Mouse (Mus musculus) heart, embryonic 15.5 days (tissue): ENCODE results near the gene Olfr547. TPM values are rescaled to one million over a fixed set of nuclear protein-coding genes. Genes with fewer than 3 reads are reported as not detected.

Experiments used
- ATAC-seq: fragments of 200-750 bp; cut with Nextera tagmentation; replicated peaks from 2 replicates; pipeline ENCODE4 v1.8.0; 2017; ENCODE audit warnings: low read depth, moderate TSS enrichment; ENCODE audit not compliant: insufficient number of reproducible peaks, insufficient read depth, low FRiP score
- H3K27ac ChIP-seq: fragments of 300-500 bp; sonication (generic); 2 replicates; pipeline ENCODE4 v1.5.1; 2015; ENCODE audit warnings: mild to moderate bottlenecking, inconsistent platforms
- H3K27me3 ChIP-seq: fragments of 300-500 bp; sonication (generic); 2 replicates; pipeline ENCODE4 v1.6.1; 2015; ENCODE audit warnings: inconsistent platforms
- H3K36me3 ChIP-seq: fragments of 300-500 bp; sonication (generic); 2 replicates; pipeline ENCODE4 v1.6.1; 2015; ENCODE audit warnings: mild to moderate bottlenecking, inconsistent platforms
- H3K4me1 ChIP-seq: fragments of 300-500 bp; sonication (generic); replicated peaks from 2 replicates; pipeline ENCODE4 v1.6.1; 2015; ENCODE audit warnings: inconsistent platforms
- H3K4me2 ChIP-seq: fragments of 300-500 bp; sonication (generic); 2 replicates; pipeline ENCODE4 v1.6.1; 2015; ENCODE audit warnings: inconsistent platforms, mild to moderate bottlenecking, moderate library complexity
- H3K4me3 ChIP-seq: fragments of 300-500 bp; sonication (generic); 2 replicates; pipeline ENCODE4 v1.5.1; 2015; ENCODE audit warnings: mild to moderate bottlenecking, inconsistent platforms
- H3K9ac ChIP-seq: fragments of 300-500 bp; sonication (generic); 2 replicates; pipeline ENCODE4 v1.6.1; 2015; ENCODE audit warnings: mild to moderate bottlenecking, inconsistent platforms
- H3K9me3 ChIP-seq: fragments of 300-500 bp; sonication (generic); replicated peaks from 2 replicates; pipeline ENCODE4 v1.6.1; 2016; ENCODE audit warnings: inconsistent platforms
- WGBS: fragments of 180-500 bp; shearing (Covaris S2); methylation state at CpG from one replicate; pipeline ENCODE4 v1.1.7; 2015; ENCODE audit warnings: mixed read lengths; 5-methylcytosine and 5-hydroxymethylcytosine counted together
- polyA plus RNA-seq: library from polyadenylated mRNA; unstranded; fragments of >200 nt; fragmentation: Nextera tagmentation; extraction: Ambion mirVana; gene quantifications from 2 replicates; pipeline ENCODE4 v1.2.1, GENCODE M21; 2015

Olfr547 gene
- polyA plus RNA-seq, 1 experiment from 2014 or later = not detected

DNA sequence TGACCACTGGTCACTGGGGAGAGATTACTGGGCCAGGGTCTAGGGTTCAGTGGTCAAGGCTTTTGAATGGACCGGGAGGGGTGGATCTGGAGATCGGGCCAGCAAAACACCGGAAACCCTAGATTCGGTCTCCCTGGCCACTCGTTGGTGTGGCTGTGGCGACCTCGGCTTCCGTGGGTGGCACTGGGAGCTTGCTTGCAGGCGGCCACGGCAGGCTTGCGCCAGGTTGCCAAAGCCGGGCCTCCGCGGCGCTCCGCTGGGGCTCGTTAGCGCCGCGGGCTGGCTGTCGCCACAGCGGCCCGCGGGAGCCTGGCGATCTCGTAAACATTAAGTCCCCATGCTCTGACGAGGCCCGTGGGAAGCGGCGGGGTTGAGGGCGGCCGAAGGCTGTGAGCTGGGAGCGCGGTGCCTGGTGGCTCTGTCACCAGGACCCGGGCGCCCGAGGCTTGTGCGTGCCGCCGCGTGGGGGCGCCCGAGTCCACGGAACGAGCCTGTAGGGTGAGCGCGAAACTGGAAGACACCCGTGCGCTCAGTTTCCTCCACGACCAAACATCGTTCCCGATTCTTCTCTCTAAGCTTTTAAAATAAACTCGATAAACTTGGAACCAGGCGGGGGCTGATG is 21.6 kb upstream of the Olfr547 start:
- Histone ChIP-seq H3K36me3 (no peaks in the 10 kb centered on the region), H3K9me3 (no peaks in the 10 kb centered on the region), H3K4me1 (peaks cover 4% of the 10 kb centered on the region; the same call in 1 of the 2 replicates), H3K27ac (no peak overlapping the region), H3K4me2 (peak overlapping the region; percentile 95), H3K4me3 (peak overlapping the region; percentile 55), H3K27me3 (peaks cover 12% of the 10 kb centered on the region), H3K9ac (peak overlapping the region; percentile 73)
- WGBS = 1% methylated on average over 54 of the region's 54 CpGs
- ATAC-seq = peak; percentile 84

DNA sequence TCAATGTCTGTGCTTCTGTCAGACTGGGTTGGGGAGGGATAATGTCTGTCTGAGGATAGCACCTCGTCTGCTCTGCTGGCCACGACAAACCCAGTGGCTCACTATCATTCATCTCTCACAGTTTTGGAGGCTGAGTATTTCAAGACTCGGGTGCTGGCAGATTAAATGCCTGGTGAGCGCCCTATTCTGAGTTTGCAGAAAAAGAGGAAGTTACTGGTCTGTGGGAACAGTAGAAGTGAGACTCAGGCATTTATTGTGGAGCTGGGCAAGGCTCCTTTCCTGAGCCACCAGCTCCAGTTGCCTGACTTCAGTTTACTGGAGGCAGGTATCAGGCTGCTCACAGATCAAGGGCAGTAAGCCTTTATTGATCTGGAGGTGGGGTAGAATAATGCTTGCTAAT is 20.4 kb upstream of the Olfr547 start:
- WGBS = 40% methylated on average over 4 of the region's 4 CpGs
- Histone ChIP-seq H3K27ac (no peak overlapping the region), H3K27me3 (peaks cover 12% of the 10 kb centered on the region), H3K9ac (no peak overlapping the region), H3K4me2 (no peak overlapping the region), H3K4me3 (no peak overlapping the region), H3K4me1 (peaks cover 4% of the 10 kb centered on the region; the same call in 1 of the 2 replicates), H3K9me3 (no peaks in the 10 kb centered on the region), H3K36me3 (no peaks in the 10 kb centered on the region)
- ATAC-seq = no peak

DNA sequence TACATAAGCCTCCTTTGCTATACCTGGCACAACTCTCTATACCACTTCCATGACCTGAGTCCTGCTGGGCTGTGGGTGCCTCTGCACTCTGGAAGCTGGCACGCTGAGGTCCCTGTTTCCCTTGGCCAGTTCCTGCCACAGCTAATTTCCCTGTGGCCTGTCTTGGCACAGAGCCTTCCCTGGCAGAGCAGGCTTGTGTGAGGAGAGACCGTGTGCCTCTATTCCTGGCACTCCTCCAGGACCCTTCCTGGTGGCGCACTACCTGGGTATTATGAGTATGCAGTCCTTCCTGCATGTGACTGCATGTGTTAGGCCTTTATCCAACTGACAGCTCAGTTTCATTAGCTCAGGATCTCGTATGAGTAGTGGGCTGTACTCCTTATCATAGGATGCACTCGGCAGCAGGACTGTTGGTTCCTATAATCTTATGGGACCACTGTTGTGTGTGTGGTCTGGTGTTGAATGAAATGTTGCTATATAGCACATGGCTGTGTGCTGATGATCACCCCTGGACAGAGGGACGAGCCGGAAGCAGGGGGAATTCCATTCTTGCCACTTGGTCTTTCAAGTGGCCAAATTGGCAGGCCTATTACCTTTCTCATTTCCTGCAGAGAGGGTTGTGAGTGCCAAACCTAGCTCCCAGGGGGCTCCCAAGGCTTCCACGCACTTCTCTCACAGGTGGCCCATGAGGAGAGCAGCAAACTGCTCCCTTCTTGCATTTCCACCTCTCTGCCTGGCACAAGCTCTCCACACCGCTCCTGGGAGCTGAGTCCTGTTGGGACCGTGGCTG is 18.1 kb upstream of the Olfr547 start:
- Histone ChIP-seq H3K9ac (no peak overlapping the region), H3K4me2 (no peak overlapping the region), H3K4me1 (peaks cover 4% of the 10 kb centered on the region; the same call in 1 of the 2 replicates), H3K4me3 (no peak overlapping the region), H3K9me3 (no peaks in the 10 kb centered on the region), H3K36me3 (no peaks in the 10 kb centered on the region), H3K27ac (no peak overlapping the region), H3K27me3 (peaks cover 12% of the 10 kb centered on the region)
- no peak for ATAC-seq
- WGBS = 39% methylated on average over 10 of the region's 10 CpGs

- ATAC-seq = no peak
Observed at GRCm38 (mm10) chr7:102517051-102517335, 17.6 kb upstream of the Olfr547 start.

GRCm38 (mm10) chr7:102529052-102529451 is 5.5 kb upstream of the Olfr547 start:
- H3K4me3 ChIP-seq = no peak overlapping the region
- no peak overlapping the region for H3K27ac ChIP-seq
- H3K4me1 ChIP-seq = no peaks in the 10 kb centered on the region
- no peak for ATAC-seq
- WGBS = 62% methylated on average over 1 of the region's 1 CpGs
- no peaks in the 10 kb centered on the region for H3K36me3 ChIP-seq
- H3K9me3 ChIP-seq = no peaks in the 10 kb centered on the region
- H3K27me3 ChIP-seq = no peaks in the 10 kb centered on the region
- no peak overlapping the region for H3K9ac ChIP-seq
- no peak overlapping the region for H3K4me2 ChIP-seq

More at GRCm38 (mm10) chr7:102517051-102517335, 17.6 kb upstream of the Olfr547 start:
- no peak overlapping the region for H3K4me2 ChIP-seq
- WGBS = 68% methylated on average over 2 of the region's 2 CpGs
- H3K27me3 ChIP-seq = peaks cover 8% of the 10 kb centered on the region
- H3K4me3 ChIP-seq = no peak overlapping the region
- no peak overlapping the region for H3K27ac ChIP-seq
- no peaks in the 10 kb centered on the region for H3K9me3 ChIP-seq
- peaks cover 4% of the 10 kb centered on the region; the same call in 1 of the 2 replicates for H3K4me1 ChIP-seq
- no peaks in the 10 kb centered on the region for H3K36me3 ChIP-seq
- H3K9ac ChIP-seq = no peak overlapping the region

GRCm38 (mm10) chr7:102540596-102540995 is 6.0 kb downstream of the Olfr547 start, which contains the start of gene Olfr548-ps1:
Gene Olfr548-ps1 (plus strand): TSS chr7:102540896.
- Histone ChIP-seq H3K27me3 (no peaks in the 10 kb centered on the region), H3K4me1 (no peaks in the 10 kb centered on the region), H3K4me3 (no peak within 1 kb of the TSS), H3K4me2 (no peak within 1 kb of the TSS), H3K9me3 (no peaks in the 10 kb centered on the region), H3K9ac (no peak within 1 kb of the TSS), H3K27ac (no peak within 1 kb of the TSS), H3K36me3 (no peaks in the 10 kb centered on the region)
- ATAC-seq = no peak
- 80% methylated on average over 2 of the region's 2 CpGs for WGBS

DNA sequence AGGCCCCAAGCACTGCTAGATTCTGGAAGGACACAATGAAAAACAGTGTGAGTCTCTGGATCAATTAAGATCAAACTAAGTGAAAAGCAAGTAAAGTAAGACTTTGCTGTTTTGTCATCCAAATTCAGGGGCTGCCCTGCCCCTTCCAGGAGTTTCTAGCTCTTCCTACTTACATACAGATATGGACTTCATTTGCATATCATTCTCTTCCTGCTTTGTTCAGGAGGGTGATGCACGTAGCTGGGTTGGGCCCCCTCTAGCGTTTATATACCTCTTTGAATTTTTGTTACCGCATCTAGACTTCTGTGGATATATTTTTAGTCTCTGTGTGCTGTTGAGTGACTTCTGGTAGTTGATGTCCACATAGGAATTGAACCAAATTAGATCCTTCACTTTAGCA is 6.7 kb downstream of the Olfr547 start:
- 43% methylated on average over 3 of the region's 3 CpGs for WGBS

GRCm38 (mm10) chr7:102549570-102549969 is 15.0 kb downstream of the Olfr547 start, which contains the start of gene Olfr549:
Gene Olfr549 (plus strand): TSS chr7:102549870.
- 80% methylated on average over 3 of the region's 3 CpGs for WGBS
- H3K27me3 ChIP-seq = no peaks in the 10 kb centered on the region
- H3K4me2 ChIP-seq = no peak within 1 kb of the TSS
- no peak for ATAC-seq
- H3K27ac ChIP-seq = no peak within 1 kb of the TSS
- no peaks in the 10 kb centered on the region for H3K9me3 ChIP-seq
- no peak within 1 kb of the TSS for H3K4me3 ChIP-seq
- no peaks in the 10 kb centered on the region for H3K4me1 ChIP-seq
- no peaks in the 10 kb centered on the region for H3K36me3 ChIP-seq
- H3K9ac ChIP-seq = no peak within 1 kb of the TSS

More for the DNA sequence above, 6.7 kb downstream of the Olfr547 start:
- no peaks in the 10 kb centered on the region for H3K36me3 ChIP-seq
- no peak overlapping the region for H3K9ac ChIP-seq
- H3K4me1 ChIP-seq = no peaks in the 10 kb centered on the region
- H3K9me3 ChIP-seq = no peaks in the 10 kb centered on the region
- no peak for ATAC-seq
- H3K4me2 ChIP-seq = no peak overlapping the region
- no peaks in the 10 kb centered on the region for H3K27me3 ChIP-seq
- no peak overlapping the region for H3K4me3 ChIP-seq
- H3K27ac ChIP-seq = no peak overlapping the region

- Histone ChIP-seq H3K4me3 (no peak overlapping the region), H3K9ac (no peak overlapping the region)
Observed at GRCm38 (mm10) chr7:102553279-102553678, 18.7 kb downstream of the Olfr547 start.

DNA sequence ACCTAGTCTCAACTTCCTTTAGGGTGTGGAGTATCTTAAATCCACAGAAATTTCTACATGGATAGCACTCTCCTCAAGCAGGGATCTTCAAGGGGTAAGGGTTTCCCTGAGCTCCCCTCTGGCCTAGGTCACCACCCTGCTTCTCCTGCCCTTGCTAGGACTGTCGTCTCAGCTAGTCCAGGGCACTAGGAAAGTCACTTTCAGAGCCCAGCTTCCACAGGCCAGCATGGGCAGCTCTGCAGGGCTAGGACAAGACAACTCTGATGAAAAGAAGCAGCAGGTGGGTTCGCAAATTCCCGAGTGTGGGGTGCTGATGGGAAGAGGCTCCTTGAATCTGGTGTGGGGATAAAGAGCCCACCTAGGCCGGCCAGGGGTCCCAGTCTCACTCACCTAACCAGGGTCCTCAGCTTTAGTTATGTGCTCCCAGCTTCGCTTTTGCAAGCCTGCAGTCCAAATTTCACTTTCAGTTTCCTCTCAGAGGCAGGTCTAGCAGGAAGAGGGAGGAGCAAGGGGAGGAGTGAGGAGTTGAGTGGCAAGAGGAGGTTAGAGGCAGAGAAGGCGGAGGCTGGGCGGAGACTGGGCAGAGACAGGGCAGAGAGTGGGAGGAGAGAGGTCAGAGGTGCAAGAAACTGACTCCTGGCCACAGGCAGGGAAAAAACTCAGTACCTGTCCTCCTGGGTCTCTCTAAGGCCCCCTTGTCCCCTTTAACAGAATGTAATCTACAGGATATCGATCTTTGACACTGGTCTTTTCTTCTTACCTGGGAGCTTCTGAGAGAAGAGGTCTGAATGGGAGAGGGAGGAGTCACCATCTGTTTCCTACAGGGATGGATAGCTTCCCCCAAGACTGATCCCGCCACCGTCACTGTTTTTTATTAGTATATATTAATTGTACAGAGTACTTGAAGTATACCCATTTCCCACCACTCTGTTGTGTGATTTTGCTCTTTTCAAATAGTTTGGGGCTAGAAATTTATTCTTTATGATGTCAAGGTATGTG is 30.7 kb downstream of the Olfr547 start, which contains the start of gene Trim21:
Gene Trim21 (minus strand): TSS at position 488 of the 999 bp plus-strand sequence.
- Histone ChIP-seq H3K4me2 (peak within 1 kb of the TSS; percentile 74), H3K27ac (peak within 1 kb of the TSS; percentile 6; the same call in 1 of the 2 replicates), H3K9me3 (no peaks in the 10 kb centered on the region), H3K36me3 (no peaks in the 10 kb centered on the region), H3K4me1 (peaks cover 12% of the 10 kb centered on the region), H3K4me3 (peak within 1 kb of the TSS; percentile 61), H3K9ac (peak within 1 kb of the TSS; percentile 57), H3K27me3 (no peaks in the 10 kb centered on the region)
- ATAC-seq = peak; percentile 93
- 24% methylated on average over 10 of the region's 10 CpGs for WGBS

More at GRCm38 (mm10) chr7:102553279-102553678, 18.7 kb downstream of the Olfr547 start:
- Histone ChIP-seq H3K4me2 (no peak overlapping the region), H3K9me3 (no peaks in the 10 kb centered on the region), H3K36me3 (no peaks in the 10 kb centered on the region), H3K4me1 (no peaks in the 10 kb centered on the region), H3K27me3 (no peaks in the 10 kb centered on the region), H3K27ac (no peak overlapping the region)
- no peak for ATAC-seq
- 70% methylated on average over 3 of the region's 3 CpGs for WGBS

DNA sequence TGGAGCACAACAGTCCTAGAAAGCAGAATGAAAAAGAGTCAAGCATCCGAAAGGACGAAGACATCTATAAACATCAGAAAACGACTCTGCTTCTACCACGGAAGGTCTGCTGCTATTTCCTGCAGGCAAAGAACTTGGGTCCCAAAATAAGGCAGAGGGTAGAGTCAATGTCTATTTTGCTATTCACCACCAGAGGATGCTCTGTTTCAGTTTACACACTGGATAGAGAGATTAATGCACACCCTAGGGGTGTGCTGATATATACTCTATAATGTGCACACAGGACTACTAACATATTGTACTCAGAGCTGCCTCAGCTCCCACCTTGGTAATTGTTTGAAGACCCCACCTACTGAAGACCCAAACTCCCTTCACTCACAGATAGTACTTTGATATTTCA is 31.7 kb downstream of the Olfr547 start:
- WGBS = 86% methylated on average over 4 of the region's 4 CpGs
- ATAC-seq = no peak

More for the DNA sequence above, 31.7 kb downstream of the Olfr547 start:
- Histone ChIP-seq H3K27ac (no peak overlapping the region), H3K9ac (no peak overlapping the region), H3K4me1 (peaks cover 12% of the 10 kb centered on the region), H3K4me2 (no peak overlapping the region), H3K4me3 (no peak overlapping the region), H3K27me3 (no peaks in the 10 kb centered on the region), H3K36me3 (no peaks in the 10 kb centered on the region), H3K9me3 (no peaks in the 10 kb centered on the region)
